Mouse (Mus musculus) lung, adult 2 months (tissue): Measurements from ENCODE around the gene Mcat.

ENCODE experiments used
- CTCF ChIP-seq: fragments of 200-500 bp; IDR thresholded peaks from 2 replicates; pipeline ENCODE4 v1.5.1; 2011; ENCODE audit warnings: mild to moderate bottlenecking, low read length, control low read depth; ENCODE audit not compliant: insufficient read depth
- POLR2A ChIP-seq: fragments of 200-500 bp; IDR thresholded peaks from 2 replicates; pipeline ENCODE4 v1.6.1; 2011; ENCODE audit warnings: low read depth, mild to moderate bottlenecking, control low read depth, low read length, borderline replicate concordance; ENCODE audit errors: extremely low read depth

- TF ChIP-seq CTCF (no peak), POLR2A (no peak)
These were observed 13.4 kb downstream of the Mcat start for GRCm38 (mm10) chr15:83550137-83550536.
